Mouse (Mus musculus) urinary bladder, adult 2 months (tissue): ENCODE results near the gene Ppp1r16b. TPM values are rescaled to one million over a fixed set of nuclear protein-coding genes. Genes with fewer than 3 reads are reported as not detected.
A peak's percentile ranks its signal among the peaks of the same experiment; 100 is the strongest.
"Not testable (repeated sequence)": the region's sequence is repeated elsewhere in the genome, so short reads cannot be mapped to it uniquely, and the experiment has no call there.

Source experiments
- DNase-seq: peaks from one replicate; pipeline ENCODE4 v3.0.0; 2022; ENCODE audit warnings: low spot score
- polyA plus RNA-seq: library from polyadenylated mRNA; depleted of rRNA; stranded (reverse); fragments of >200 nt; gene quantifications from 2 replicates; pipeline ENCODE4 v1.2.3, GENCODE M21; 2012

Gene Ppp1r16b
- polyA plus RNA-seq, 1 experiment: 0.95 TPM

DNA sequence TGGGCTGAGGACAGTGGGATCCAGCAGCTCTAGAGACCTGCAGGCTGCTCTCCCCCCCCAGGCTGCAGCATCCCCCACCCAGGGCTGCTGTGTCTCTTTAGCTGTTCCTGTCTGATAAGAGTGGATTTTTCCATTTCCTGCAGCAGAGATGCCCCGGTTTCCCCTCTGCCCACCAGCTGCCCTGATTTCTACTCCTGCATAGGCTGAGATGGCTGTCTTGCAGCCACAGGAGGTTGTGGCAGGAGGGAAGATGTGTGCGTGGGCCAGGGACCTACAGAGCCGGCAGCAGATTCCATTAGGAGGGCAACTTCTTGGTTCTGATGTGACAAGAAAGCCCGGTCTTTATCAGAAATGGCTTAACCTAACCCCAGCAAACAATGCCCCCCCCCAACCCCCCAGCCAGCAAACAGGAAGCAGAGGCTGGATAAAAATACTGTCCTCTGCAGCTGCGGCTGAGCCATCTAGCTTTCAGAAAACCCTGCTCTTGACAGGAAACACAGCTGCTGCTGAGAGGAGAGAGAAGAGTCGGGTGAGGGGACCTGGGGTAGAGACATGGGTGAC is 57.9 kb downstream of the Ppp1r16b start:
- no peak for DNase-seq

DNA sequence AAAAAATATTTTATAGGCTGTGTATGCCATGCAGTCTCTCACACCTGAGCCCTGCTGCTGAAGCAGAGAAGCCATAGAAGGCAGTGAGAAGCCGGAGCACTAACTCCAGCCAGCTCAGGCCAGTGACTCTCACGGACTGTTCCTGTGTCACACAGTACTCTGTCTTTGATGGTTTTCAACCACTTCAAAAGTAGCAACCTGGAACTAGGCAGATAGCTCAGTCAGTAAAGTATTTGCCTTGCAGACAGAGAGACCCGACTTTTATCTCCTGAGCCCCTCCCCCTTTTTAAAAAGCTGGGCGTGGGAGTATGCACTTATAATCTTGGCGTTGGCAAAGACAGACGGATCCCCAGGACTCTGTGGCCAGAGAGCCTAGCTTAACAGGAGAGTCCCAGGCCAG is 58.6 kb downstream of the Ppp1r16b start:
- DNase-seq: no peak

DNA sequence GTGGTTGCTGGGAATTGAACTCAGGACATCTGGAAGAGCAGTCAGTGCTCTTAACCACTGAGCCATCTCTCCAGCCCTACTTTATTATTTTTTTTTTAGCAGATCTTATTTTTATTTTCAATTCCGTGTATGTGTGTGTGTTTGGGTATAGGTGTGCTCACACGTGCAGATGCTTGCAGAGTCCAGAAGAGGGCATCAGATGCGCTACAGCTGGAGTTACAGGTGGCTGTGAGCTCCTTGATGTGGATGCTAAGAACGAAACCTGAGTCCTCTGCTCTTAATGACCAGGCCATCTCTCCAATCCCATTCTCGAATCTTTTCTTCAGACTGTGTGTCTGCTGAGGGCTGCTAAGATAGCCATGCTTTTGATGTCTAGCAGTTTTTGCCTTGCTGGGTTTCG is 61.1 kb downstream of the Ppp1r16b start:
- DNase-seq: no peak

DNA sequence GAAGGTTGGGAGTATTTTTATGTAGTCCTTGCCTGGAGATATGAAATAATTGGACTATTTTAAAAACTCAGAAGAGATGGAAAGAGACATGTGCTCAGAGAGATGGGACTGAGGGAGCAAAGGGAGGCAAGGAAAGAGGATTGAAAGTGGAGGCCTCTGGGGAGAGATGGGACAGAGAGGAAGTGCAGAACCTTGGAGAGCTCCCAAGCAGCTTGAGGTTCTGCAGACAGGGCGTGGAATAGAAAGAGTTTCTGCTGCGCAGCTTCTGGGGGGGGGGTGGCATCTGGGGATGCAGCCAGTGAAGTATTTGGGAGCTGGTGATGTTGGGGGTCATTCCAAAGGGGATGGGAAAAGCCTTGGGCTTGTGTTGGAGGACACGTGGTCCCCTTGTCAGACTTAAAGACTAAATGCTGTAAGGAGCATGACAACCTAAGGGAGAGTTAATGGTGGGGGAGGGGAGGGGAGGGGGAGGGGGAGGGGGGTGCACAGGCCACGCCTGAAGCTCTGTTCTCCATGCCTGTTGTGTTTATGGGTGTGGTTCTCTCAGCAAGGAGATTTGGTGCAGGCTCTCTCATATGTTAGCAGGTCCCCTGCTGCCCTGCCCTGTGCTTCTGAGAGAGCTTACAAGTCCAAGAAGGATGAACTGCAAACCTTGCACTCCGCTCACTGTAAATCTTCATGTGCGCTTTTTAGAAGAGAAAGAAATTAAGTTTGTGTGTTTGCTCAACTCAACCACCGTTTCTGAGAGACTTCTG is 63.0 kb downstream of the Ppp1r16b start:
- no peak for DNase-seq

DNA sequence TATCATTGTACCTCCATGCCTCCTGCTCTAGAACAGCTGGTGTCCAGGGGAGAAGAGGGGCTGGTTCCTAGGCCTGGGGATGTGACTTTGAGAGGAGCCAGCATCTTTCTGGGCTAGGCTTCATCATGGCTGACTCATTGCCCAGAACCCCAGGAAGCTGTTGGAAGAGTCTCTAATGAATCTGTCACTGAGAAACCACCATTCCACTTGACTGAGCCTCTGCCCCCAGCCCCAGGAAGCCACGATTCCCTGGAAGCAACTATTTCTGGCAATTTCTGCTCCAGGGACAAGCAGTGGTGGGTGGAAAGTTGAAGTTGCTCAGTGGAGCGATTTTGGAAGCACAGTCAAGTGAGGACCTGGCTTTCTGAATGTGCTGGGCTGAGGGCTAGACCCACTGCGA is 65.7 kb downstream of the Ppp1r16b start:
- DNase-seq: no peak

DNA sequence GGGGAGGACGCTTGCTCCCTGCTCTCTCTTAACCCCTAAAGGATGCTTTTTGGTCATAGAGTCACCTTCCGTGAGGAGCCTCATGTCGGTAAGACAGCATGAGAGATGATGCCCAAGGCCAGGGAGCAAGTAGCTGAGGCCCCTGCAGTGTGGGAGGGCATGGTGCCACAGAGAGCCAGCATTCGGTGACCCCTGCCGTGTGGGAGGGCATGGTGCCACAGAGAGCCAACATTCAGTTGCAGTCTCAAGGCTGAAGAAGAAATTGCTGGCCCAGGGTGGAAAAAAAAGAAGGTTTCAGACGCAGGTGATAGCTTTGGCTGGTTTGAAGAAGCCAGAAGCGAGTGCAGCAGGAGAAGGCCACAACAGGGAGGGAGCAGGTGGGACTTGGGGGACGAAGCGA is 67.3 kb downstream of the Ppp1r16b start:
- DNase-seq: no peak

DNA sequence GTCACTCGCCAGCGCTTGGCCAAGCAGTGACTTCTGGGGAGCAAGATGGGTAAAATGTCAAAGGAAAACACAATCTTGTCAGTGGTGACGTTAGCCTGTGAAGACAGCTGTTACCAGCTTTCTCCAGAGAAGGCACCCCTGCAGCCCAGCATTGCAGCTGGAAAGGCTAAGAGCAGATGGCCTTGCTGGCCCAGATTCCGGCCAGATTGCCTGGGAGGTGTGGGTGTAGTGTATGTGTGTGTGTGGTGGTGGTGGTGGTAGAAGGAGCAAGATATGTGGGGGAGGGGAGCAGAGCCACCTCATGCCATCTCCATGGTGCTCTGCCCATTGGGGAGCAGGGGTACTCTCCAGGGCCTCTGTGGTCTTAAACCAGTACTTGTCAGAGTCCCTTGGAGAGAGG is 67.9 kb downstream of the Ppp1r16b start:
- no peak for DNase-seq

DNA sequence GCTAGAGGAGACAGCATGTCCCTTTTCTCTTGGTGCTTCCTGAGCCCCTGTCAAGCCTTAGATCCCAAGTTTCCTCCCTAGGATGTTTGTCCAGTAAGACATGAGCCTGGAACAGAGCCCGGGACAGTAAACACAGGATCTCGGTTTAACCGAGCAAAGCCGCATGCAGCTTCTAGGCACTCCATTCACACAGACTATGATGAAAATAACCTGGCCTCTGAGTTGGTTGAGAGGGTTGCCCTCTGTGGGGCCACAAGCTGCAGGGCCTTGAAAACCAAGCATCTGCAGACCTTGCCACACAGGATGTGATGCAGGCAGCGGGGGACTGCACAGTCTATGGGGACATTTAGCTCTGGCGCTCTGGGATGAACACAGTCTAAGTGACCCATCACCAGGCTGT is 68.7 kb downstream of the Ppp1r16b start:
- no peak for DNase-seq

DNA sequence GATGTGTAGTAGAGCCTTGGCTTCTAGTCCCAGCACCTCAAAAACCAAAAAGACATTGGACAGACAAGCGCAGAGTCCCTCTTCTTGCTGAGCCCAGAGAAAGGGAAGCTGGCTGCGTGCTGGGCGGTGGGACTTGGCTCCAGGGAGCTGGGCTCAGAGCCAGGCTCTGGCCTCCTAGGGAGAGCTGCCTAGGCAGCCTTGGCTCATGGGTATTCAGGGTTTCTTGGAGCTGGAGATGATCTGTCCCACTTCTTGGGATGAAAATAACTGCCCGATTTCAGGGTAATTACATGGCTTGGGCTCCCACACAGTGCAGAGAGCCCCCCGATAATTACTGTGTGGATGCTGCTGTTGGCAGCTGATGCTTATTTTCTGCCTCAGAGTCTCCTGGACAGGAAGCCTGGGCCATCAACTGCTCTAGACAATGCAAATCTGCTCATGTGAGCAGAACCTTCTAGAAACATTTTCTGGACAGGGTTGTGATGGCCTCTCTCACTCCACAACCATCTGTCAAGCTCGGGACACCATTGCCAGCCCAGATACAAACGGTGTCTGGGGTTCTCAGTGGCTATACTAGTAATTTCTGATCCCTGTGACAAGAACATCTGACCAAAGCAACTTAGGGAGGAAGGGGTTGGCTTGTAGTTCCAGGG is 69.4 kb downstream of the Ppp1r16b start:
- DNase-seq: no peak

DNA sequence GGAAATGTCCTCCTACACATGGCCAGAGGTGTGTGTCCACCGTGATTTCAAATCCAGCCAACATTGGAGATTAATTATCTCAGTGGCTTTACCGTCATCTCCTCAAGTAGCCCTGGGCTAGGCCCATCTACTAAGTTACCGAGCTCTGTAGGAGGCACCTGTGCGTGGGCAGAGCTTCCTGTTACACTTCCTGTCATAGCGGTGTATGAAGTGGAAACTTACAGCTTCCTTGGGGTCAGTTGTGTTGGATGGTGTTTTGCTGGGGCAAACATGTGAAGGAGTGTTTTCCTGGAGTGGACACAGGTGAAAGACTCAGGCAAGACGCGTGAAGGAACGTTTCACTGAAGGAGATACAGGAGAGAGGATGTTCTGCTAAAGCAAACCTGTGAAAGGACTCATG is 70.1 kb downstream of the Ppp1r16b start:
- DNase-seq: no peak

DNA sequence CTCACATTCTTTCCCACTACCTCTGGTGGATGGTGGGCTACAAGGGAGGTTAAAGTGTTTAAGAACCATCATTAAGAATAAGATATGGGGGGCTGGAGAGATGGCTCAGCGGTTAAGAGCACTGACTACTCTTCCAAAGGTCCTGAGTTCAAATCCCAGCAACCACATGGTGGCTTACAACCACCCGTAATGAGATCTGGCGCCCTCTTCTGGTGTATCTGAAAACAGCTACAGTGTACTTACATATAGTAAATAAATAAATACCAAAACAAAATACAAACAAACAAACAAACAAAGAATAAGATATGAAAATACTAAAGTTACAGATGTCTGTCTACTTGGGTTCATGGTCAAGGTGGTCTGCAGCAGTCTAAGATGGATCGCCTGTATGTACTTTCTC is 71.0 kb downstream of the Ppp1r16b start:
- DNase-seq: not testable (repeated sequence)

DNA sequence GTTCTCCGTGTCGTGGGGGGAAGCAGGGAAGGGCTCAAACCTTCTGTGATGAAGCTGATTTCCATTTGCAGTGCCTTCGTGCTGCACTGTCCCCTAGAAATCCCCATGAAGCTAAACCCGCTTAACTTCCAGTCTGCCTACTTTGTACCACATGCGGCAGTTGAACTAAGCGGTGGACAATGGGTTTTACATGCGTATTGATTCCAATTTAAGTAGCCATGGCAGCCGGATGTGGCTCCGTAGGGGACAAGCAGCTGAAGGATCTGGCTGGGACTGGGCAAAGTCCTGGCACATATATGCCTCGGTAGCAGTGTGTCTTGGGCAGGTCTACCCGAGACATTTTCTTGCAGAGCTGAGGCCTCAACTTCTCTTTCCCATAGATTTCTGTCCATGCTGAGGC is 73.4 kb downstream of the Ppp1r16b start:
- DNase-seq: no peak

DNA sequence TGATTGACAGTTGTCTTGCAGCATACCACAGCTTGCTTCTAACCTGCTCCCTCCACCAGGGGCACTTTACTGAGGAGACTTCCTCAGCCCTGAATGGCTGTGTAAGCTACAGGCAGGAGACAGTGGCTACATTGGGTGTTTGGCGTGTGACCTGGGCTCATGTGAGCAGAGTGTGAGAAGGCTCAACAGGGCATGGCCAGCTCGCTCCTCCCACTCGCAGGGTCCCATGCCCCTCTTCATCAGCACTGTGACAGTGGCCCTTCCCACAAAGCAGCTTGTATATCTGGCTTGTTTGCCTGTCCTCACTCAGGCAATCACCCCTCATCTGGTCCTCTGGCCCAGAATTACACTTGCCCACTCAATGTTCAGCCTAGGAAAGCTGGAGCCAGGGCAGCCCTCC is 73.9 kb downstream of the Ppp1r16b start:
- DNase-seq: no peak

DNA sequence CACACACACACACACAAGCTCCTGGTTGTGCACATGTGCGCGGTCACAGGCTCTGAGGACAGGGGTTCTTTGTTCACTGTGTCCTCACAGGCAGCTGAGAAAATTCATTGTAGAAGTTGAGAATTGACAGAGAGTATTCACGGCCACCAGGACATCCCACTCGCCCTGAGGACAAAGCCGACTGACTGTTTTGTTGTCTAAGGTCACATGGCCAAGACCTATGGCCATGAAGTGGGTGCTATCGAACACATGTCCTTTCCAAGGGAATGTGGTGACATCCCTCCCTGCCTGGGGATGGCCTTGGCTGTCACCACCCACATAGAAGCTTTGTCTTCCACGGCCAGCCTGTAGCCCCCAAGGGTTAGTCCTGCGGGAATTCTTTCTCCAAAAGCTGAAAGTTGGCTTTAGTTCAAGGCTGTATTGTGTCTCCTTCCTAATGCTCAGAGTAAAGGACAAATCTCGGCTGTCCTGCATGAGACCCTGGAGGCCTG is 75.9 kb downstream of the Ppp1r16b start:
- no peak for DNase-seq

DNA sequence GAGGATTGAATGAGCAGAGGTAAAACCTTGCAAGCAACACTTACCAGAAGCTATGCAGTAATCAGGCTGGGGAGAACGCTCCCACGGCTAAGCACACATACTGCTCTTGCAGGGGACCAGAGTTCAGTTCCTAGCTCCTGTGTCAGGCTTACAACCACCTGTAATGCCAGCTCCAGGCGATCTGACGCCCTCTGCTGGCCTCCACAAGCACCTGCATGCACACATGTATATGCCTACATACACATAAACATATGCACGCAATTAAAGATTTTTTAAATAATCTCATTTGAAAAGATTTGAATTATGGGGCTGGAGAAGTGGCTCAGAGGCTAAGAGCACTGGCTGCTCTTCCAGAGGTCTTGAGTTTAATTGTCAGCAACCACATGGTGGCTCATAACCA is 77.2 kb downstream of the Ppp1r16b start:
- DNase-seq: no peak

DNA sequence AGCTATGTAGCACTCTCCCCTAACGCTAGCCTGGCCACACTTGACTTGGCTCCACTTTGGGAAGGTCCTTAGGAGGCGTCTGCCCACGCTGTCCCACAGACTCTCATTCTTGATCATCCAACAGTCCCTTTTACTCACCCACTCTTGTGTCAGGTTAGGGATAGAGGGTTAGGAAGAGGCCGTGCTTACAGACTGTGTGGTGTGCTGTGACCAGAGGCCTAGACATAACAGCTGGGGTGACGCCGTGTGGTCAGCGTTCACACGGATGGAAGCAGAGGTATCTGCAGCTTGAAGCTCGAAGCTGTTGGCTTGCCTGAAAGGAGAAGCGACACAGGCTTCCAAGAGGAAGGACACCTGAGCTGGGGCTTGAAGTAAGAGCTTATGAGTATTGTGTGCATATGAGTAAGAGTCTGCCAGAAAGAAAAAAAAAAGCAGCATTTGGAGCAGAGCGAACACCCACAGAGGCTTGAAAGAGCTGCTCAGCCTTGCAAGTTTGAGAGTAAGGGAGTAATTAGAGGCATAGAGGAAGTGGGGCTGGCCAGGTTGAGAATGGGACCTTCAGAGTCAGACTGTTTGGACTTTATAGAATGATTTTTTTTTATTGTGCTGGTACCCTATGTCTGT is 78.4 kb downstream of the Ppp1r16b start:
- DNase-seq: no peak

DNA sequence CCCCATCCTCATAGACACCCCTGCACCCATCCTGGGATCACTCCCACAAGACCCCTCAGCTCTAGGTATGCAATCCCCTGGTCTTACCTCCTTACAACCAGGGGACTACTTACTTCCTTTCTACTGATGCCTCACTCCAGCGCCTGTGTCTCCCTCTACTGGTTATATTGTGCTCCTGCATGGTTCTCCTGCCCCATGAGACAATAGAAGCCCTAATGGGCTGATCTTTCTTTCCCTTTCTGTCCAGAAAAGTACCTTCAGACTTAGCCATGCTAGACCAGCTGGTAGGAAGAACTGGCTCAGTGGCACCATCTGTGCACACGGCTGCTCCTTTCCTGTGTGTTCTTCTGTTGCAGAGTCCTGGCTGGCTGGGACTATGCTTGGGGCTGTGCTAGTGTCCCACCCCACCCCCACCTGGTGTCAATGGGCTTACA is 79.9 kb downstream of the Ppp1r16b start:
- no peak for DNase-seq

DNA sequence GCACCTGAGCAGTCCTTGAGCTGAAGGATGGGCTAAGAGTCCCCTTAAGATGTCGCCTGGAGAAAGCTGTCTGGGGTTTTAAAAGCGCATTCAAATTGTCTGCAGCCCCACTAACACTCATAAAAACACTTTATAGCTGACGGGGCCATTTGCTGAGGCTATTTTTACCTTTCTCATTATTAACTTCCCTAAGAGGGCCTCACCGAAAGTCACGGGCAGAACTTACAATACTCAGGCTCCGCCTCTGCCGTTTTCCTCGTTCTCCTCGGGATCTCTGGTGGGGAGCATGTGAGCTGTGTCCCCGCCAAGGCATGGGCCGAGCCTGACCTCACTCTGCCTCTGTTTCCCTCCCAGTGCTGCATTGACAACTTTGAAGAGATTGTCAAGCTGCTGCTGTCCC is 81.0 kb downstream of the Ppp1r16b start:
- no peak for DNase-seq

DNA sequence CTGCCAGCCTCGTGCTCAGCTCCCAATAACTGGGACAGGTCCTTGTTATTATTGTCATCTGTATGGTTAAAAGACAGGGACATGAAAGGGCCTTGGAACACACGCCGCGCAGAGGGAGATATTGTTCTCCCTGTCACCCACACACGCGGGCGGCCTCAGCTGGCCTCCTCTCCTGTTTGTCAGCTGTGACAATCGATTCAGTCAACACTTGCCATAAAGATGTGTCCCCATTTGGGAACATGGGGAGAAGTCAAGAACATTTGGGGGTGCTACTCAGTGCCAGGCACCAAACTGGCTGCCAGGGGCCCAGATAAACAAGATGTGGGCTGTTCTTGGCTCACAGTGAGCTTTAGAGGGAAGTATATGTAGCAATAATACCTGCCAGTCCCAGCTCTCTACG is 84.2 kb downstream of the Ppp1r16b start:
- DNase-seq: no peak

DNA sequence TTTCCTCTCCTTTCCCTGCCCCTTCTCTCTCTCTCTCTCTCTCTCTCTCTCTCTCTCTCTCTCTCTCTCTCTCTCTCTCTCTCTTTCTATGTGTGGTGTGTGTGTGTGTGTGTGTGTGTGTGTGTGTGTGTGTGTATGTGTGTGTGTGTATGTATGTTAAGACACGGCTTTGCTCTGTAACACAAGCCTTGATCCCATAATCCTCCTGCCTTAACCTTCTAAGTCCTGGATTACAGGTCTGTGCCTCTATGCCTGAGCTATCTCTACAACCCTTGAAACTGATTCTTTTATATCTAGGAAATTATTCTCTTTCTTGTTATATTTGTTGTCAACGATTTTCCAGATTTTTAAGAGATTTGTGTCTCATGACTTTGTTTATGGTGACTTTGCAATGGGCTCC is 95.0 kb downstream of the Ppp1r16b start:
- DNase-seq: no peak

DNA sequence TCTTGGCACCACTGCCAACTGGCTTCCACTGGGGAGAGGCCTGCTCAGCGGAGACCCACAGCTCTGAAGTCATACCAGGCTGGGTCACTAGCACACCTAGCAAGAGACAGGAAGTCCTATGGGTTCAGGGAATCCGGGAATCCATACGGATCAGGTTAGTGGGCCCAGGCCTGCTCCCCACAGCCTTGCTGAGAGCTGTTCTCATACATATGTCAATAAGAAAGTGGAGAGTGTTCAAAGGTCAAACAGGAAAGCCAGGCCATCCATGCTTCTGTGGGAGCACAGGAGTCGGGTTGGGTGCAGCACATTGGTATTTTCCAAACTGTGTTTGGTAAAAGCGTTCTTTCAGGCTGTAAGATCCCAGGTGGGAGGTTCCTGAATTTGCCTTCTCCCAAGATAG is 97.1 kb downstream of the Ppp1r16b start:
- no peak for DNase-seq

DNA sequence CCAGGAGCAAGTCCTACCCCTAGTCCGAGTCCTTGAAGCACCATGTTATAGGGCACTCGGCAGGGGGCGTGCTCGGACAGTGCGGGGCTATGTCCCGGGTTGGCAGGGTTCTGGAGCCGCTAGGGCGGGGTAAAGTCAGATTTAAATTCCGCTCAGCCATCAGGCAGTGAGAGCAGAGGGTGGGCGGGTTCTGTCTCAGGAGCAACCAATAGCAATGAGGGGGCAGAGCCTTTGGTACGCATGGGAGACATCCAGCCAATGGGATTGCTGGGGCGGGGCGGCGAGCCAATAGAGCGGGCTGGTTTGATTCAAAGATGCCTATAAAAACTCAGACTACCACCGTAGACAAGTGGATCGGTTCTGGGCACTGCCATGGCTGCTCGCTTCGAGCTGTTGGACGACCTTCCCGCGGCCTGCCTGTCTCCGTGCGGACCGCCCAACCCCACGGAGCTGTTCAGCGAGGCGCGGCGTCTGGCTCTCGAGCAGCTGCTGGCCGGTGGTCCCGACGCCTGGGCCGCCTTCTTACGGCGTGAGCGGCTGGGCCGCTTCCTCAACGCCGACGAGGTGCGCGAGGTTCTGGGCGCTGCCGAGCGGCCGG is 102.6 kb downstream of the Ppp1r16b start, which contains the start of gene Fam83d:
Fam83d (plus strand) TSS at position 352 of the 598 bp plus-strand sequence.
- DNase-seq: peak; percentile 75
